ENCODE assay signal across 9 mouse cellular contexts in the genomic region with DNA sequence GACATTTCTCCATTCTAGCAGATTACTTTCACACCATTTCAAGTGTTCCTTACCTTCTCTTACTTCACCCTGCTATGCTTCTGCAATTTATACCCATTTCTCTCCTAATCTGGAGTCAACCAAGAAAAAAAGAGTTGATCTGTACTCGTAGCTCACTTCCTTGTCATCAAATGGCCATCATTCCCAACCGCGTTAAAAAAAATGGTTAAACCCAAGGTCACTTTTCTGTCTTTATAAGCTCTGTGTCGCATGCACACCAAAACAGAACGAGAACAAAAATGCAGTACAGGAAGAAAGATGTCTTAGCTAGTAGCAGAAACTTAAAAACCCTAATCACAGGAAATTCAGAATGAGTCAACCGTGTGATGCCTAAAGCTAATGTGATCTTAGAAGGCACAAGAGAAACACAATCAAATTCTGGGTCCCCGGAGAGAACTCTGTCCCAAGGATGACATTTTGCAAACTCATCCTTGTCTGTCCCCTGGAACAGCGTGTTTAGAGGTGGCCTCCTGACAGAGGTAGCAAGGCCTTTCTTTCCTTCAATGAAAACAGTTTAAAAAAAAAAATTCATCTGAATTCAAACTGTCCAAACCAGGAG. TPM values are rescaled to one million over a fixed set of nuclear protein-coding genes. Genes with fewer than 3 reads are reported as not detected.
DNase-seq lines count a peak whose midpoint lies in the region; ATAC-seq and TF ChIP-seq lines count a peak whose summit lies in the region.
"Had no signal": no experiment of that assay in that cellular context is flagged by ENCODE, and none has a peak within 500 bp of the region (broad histone marks: within the 10 kb centered on the region; RNA-seq: fewer than 3 reads in every experiment).

No protein-coding gene starts in this region.

- TF ChIP-seq POLR2A in heart, adult 2 months (IDR thresholded peaks at IDR 0.05; ENCODE audit: insufficient read depth, low read depth, low read length): no peak

- no peak for TF ChIP-seq EP300 in heart, adult 2 months (IDR thresholded peaks at IDR 0.05; ENCODE audit: insufficient read depth, low read depth, low read length)

- peaks cover 2% of the 10 kb centered on the region for H3K4me1 ChIP-seq in heart, adult 2 months (ENCODE audit: control insufficient read depth, insufficient read depth, low read length)
- H3K4me1 ChIP-seq in forebrain, embryonic 11.5 days (replicated peaks; ENCODE audit: control insufficient read depth, insufficient read depth, low read length): peaks cover 9% of the 10 kb centered on the region; the same call in 1 of the 2 replicates
- H3K4me1 ChIP-seq in liver, embryonic 11.5 days (replicated peaks; ENCODE audit: control insufficient read depth, insufficient read depth, low read length): peaks cover 27% of the 10 kb centered on the region

- H3K4me3 ChIP-seq in heart, adult 2 months: peak overlapping the region; percentile 73
- peak overlapping the region; percentile 75 for H3K4me3 ChIP-seq in forebrain, embryonic 11.5 days (ENCODE audit: low read depth, low read length)
- H3K4me3 ChIP-seq in liver, embryonic 11.5 days (ENCODE audit: low read depth, low read length): peak overlapping the region; percentile 64

- peak overlapping the region; percentile 86 for H3K27ac ChIP-seq in heart, adult 2 months
- H3K27ac ChIP-seq in forebrain, embryonic 11.5 days (ENCODE audit: low read depth, low read length): peak overlapping the region; percentile 96; the same call in 1 of the 2 replicates
- H3K27ac ChIP-seq in liver, embryonic 11.5 days (ENCODE audit: low read depth, low read length): peak overlapping the region; percentile 97

- no peak for TF ChIP-seq CTCF in heart, adult 2 months (IDR thresholded peaks at IDR 0.05)

- WGBS in heart, adult 2 months: 27% methylated on average over 8 of the region's 8 CpGs
- WGBS in forebrain, embryonic 11.5 days: 20% methylated on average over 8 of the region's 8 CpGs
- WGBS in liver, embryonic 11.5 days: 10% methylated on average over 8 of the region's 8 CpGs

- no peaks in the 10 kb centered on the region for H3K9me3 ChIP-seq in forebrain, embryonic 11.5 days (ENCODE audit: control insufficient read depth, low read length)
- H3K9me3 ChIP-seq in liver, embryonic 11.5 days (ENCODE audit: control insufficient read depth, low read length): no peaks in the 10 kb centered on the region

- peak overlapping the region; percentile 90; the same call in 1 of the 2 replicates for H3K9ac ChIP-seq in heart, adult 2 months (ENCODE audit: low read depth, low read length)
- H3K9ac ChIP-seq in forebrain, embryonic 11.5 days (ENCODE audit: low read length): peak overlapping the region; percentile 92
- H3K9ac ChIP-seq in liver, embryonic 11.5 days (ENCODE audit: low read depth, low read length): peak overlapping the region; percentile 96

- H3K79me2 ChIP-seq in heart, adult 2 months (replicated peaks; ENCODE audit: control insufficient read depth, insufficient read depth, low read length): no peaks in the 10 kb centered on the region

- DNase-seq in heart, adult 2 months: no peak
- no peak for DNase-seq in heart, adult 11 months
- no peak for DNase-seq in forebrain, embryonic 11.5 days (ENCODE audit: low spot score)
- DNase-seq in liver, embryonic 11.5 days (ENCODE audit: low spot score): no peak
- DNase-seq in urinary bladder, postnatal 14 days (ENCODE audit: low spot score): no peak
- no peak for DNase-seq in gastrocnemius, postnatal 4 days (ENCODE audit: low spot score in 2 of 2)
- no peak for DNase-seq in left cerebral cortex, adult 18-20 months (ENCODE audit: low spot score in 2 of 2)

- H3K4me2 ChIP-seq in forebrain, embryonic 11.5 days (ENCODE audit: low read depth, low read length, severe bottlenecking): peak overlapping the region; percentile 81
- H3K4me2 ChIP-seq in liver, embryonic 11.5 days: peak overlapping the region; percentile 91

- no peaks in the 10 kb centered on the region for H3K36me3 ChIP-seq in heart, adult 2 months (ENCODE audit: control insufficient read depth, insufficient read depth, low read length)
- H3K36me3 ChIP-seq in forebrain, embryonic 11.5 days (ENCODE audit: control insufficient read depth, insufficient read depth, low read length): no peaks in the 10 kb centered on the region
- H3K36me3 ChIP-seq in liver, embryonic 11.5 days (ENCODE audit: control insufficient read depth, insufficient read depth, low read length): no peaks in the 10 kb centered on the region

- H3K27me3 ChIP-seq in heart, adult 2 months (ENCODE audit: control insufficient read depth, insufficient read depth, low read length): no peaks in the 10 kb centered on the region
- no peaks in the 10 kb centered on the region for H3K27me3 ChIP-seq in forebrain, embryonic 11.5 days (ENCODE audit: control insufficient read depth, insufficient read depth, low read length)
- H3K27me3 ChIP-seq in liver, embryonic 11.5 days (replicated peaks; ENCODE audit: control insufficient read depth, insufficient read depth, low read length): no peaks in the 10 kb centered on the region
- H3K27me3 ChIP-seq: Patski had no signal

- intact Hi-C loops in heart, adult 2 months (cut with DNase I): no loop called here

- ATAC-seq in CD4-positive, CD25-positive, alpha-beta regulatory T cell, adult 4 months: peak; percentile 23
- ATAC-seq in forebrain, embryonic 11.5 days (replicated peaks; ENCODE audit: low FRiP score): no peak
- ATAC-seq in liver, embryonic 11.5 days (replicated peaks; ENCODE audit: low FRiP score): no peak

RNA-seq across cellular contexts. Expression of gene Rnf149, which starts 1.3 kb away (rescaled TPM):
- total RNA-seq in heart, adult 2 months (2021): 1 to 10 TPM; 7.0 to 8.5 TPM
- 3.6 and 5.7 TPM in 2 replicates for polyA plus RNA-seq in heart, adult 2 months (2012; rRNA removed)
- 10 to 100 TPM; 18.6 to 19.9 TPM for polyA plus RNA-seq in CD4-positive, CD25-positive, alpha-beta regulatory T cell, adult 4 months (2017; shearing (Covaris generic))
- 26.6 and 30.4 TPM in 2 replicates for polyA plus RNA-seq in forebrain, embryonic 11.5 days (2014; fragmentation: Nextera tagmentation; extraction: Ambion mirVana)
- 27.5 and 29.6 TPM in 2 replicates for polyA plus RNA-seq in liver, embryonic 11.5 days (2014; fragmentation: Nextera tagmentation; extraction: Ambion mirVana)
- total RNA-seq in gastrocnemius, postnatal 4 days (2021): 10 to 100 TPM; 12.6 to 14.2 TPM
- total RNA-seq in left cerebral cortex, adult 18-20 months (2021): 10 to 100 TPM; 31.2 to 34.2 TPM

RNA-seq across cellular contexts. Expression of gene Cnot11, which starts 41.1 kb away (rescaled TPM):
- total RNA-seq in heart, adult 2 months (2021): 10 to 100 TPM; 13.2 to 15.6 TPM
- 9.8 and 11.9 TPM in 2 replicates for polyA plus RNA-seq in heart, adult 2 months (2012; rRNA removed)
- 1 to 10 TPM; 2.9 to 4.8 TPM for polyA plus RNA-seq in CD4-positive, CD25-positive, alpha-beta regulatory T cell, adult 4 months (2017; shearing (Covaris generic))
- 25.7 and 35.4 TPM in 2 replicates for polyA plus RNA-seq in forebrain, embryonic 11.5 days (2014; fragmentation: Nextera tagmentation; extraction: Ambion mirVana)
- 24.3 and 26.3 TPM in 2 replicates for polyA plus RNA-seq in liver, embryonic 11.5 days (2014; fragmentation: Nextera tagmentation; extraction: Ambion mirVana)
- 10 to 100 TPM; 20.0 to 21.8 TPM for total RNA-seq in gastrocnemius, postnatal 4 days (2021)
- 10 to 100 TPM; 23.8 to 25.5 TPM for total RNA-seq in left cerebral cortex, adult 18-20 months (2021)
